Mouse (Mus musculus) cerebellum, adult 11 months (tissue): ENCODE data around the gene Itpripl2.

Experiments
- DNase-seq: peaks from one replicate; pipeline ENCODE4 v3.0.0; 2022

Itpripl2 gene

GRCm38 (mm10) chr7:118441535-118441934 lies 50.2 kb downstream of the Itpripl2 start:
- DNase-seq, result no peak

GRCm38 (mm10) chr7:118437101-118437802 lies 54.5 kb downstream of the Itpripl2 start:
- no peak for DNase-seq
